Mouse (Mus musculus) adrenal gland, postnatal 4 days (tissue): ENCODE measurements at regions not wholly inside any gene's neighbourhood (a gene's known extent, or its start where the extent isn't known, plus 50 kb on each side); places are given as distances from the start of the nearest gene placed in this dataset.

Experiments
- DNase-seq, 2 experiments: peaks; one replicate each; pipeline ENCODE4 v3.0.0; 2021 to 2022; ENCODE audit warnings: low spot score in 2 of 2, mixed read lengths in 2 of 2

GRCm38 (mm10) chr7:98768460-98768859 lies 65.6 kb downstream of the Thap12 start:
- no peak for DNase-seq

- no peak for DNase-seq
Measured at GRCm38 (mm10) chr7:98769111-98769734, 65.7 kb upstream of the Wnt11 start.

DNA sequence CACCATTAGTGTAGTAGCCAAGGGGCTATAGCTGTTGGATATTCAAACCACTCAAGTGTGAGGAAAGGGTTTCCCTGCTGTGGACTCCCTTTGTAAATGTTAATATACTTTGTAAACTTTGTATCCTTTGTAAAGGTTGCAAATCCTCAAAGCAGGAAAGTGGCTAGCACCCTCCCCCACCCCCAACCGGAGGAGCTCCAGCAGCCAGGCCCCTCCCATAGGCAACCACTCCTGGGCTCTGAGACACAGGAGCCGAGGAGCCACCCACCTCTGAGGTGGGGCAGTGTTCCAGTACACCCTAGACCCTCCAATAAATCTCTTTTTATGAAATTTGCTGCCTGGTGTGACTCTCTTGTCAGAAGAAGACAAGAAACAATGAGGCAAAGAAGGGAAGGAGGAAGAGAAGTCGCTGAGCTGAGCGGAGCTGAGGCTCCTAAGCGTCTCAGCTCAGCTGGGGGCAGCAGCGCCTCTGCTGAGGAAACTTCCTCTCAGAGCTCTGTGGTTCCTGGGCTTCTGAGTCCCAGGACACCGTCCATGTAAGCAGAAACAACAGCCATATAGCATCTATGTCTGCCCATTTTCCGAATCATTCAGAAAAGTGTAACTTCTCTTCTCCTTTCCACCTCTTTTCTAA lies 64.5 kb upstream of the Wnt11 start:
- no peak for DNase-seq

DNA sequence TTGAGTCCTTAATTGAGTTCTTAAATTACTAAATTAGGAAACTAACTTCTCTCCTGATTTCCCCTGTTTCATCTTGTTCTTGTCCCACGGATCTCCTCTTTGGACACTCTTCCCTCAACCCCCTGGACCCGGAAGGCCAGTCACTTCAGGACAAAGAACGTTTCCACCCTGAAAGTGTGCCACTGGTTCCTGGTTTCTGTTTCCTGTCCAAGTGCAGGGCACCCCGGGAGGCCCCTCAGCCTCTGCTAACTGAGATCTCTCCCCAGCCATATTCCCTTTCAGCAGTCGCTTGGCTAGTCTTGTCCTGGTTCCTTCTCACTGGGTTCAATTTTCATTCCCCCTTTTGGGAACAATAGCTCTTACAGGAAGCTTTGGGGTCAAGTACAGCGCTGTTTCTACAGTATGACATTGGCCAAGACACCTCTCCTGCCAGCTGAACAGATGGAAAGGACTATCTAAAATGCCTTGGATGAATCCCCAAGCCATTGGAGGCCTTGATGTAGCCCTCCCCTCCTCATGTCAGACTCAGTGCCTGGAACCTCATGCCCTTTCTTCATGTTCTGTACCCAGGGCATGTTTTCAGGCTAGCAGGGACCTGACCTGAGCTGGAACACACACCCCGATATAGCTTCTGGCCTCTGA lies 63.7 kb upstream of the Wnt11 start:
- no peak for DNase-seq

- DNase-seq = no peak
Measured at GRCm38 (mm10) chr7:98774597-98774996, 60.3 kb upstream of the Wnt11 start.

- DNase-seq = no peak
Measured at GRCm38 (mm10) chr7:98775031-98775430, 59.9 kb upstream of the Wnt11 start.

DNA sequence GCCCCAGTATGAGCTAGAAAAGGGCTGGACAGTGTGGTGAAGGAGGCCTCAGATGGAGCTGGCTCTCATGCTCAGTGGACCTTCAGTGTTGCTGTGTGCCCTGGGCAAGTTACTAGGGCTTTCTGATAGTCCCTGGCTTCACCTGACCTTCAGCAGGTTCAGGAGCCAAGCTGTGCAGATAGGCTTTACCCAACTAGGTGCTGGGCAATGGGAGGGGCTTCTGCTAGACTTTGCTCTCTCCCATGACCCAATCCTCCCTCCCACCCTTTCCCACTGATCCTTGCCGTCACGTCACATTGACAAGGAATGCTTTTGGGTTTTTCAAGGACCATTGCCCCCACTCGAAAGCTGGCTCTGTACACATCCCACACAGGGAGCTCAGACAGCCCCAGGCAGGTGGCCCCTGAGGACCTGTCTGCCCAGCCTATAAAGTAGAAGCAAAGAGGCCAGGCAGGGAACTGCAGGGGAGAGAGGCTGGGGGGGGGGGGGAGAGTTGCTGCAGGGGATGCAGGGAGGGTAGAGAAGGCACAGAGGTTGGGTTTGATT lies 57.5 kb upstream of the Wnt11 start:
- DNase-seq = no peak

GRCm38 (mm10) chr7:98778929-98779328 lies 56.0 kb upstream of the Wnt11 start:
- peak; percentile 53 to 58 for DNase-seq

DNA sequence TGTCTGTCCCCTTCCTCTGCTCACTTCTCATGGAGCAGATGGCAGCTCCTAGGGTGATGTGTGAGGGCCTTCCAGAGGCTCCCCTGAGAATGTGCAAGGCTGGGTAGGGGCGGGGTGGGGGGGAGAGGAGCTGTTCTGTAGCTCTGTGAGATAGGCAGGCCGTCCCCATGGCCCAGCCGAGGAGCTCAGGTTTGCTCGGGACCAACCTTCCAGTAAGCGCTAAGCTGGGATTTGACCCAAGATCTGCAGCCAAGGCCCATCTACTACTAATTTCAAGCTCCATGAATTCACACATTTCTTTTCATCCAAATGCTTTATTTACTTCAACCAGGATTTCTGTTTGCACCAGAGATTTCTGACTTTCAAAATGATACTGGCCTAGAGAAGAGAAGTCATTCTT lies 51.4 kb upstream of the Wnt11 start:
- DNase-seq = no peak

DNA sequence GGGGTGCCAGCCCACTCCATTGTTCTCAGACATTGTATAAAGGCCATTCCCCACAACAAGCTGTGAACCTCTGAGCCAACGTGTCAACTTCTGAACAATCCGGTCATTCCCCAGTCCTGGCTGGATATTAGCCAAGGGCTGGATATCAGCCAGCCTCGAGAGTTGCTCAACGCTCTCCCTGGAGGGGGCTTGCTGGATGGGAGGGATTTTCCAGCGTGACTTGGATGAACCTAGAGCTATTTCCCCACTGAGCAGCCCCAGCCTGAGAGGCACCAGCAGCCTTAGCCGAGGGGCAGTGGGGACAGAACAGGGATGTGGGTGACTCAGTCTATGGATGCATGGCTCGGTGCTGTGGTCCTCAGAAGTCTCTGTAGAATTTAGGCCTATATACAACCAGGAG lies 51.0 kb upstream of the Wnt11 start:
- peak; percentile 52 to 66 for DNase-seq

DNA sequence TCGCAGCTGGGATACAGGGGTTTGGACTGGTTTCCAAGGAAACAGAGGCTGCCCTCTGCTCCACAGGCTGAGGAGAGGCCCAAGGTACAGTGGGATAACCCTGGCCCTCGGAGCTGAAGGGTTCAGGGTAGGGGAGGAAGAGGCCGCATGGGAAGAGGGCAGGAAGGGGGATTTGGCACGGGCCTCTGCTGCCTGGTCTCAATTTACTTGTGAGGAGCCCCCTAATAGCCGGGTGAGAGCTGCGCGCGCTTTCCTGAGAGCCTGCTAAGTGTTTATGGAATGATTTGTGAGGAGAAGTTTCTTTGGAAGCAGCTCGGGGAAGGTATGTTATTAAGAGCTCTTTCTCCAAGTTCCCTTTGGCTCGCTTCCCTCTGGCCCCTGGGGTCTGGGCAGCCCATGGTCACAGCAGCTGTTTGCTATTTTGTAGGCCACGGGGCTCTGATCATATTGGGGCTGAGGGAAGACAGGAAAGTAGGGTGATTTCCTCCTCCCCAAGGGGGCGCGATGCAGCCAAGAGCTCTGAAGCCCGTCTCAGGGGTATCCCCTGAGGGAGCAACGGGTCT lies 50.5 kb upstream of the Wnt11 start:
- no peak for DNase-seq
